Mouse (Mus musculus) kidney, embryonic 14.5 days (tissue): ENCODE data around the gene Ryr3. TPM values are rescaled to one million over a fixed set of nuclear protein-coding genes. Genes with fewer than 3 reads are reported as not detected.

Source experiments
- ATAC-seq: fragments of 200-750 bp; cut with Nextera tagmentation; 2 replicates; pipeline ENCODE4 v1.8.0; 2017; ENCODE audit warnings: moderate number of reproducible peaks, mild to moderate bottlenecking, moderate TSS enrichment, moderate library complexity; ENCODE audit not compliant: low FRiP score, low TSS enrichment
- H3K27ac ChIP-seq: fragments of 300-500 bp; sonication (generic); 2 replicates; pipeline ENCODE4 v1.5.1; 2014; ENCODE audit warnings: low read depth, mild to moderate bottlenecking, low read length, moderate library complexity, mixed read lengths
- H3K27me3 ChIP-seq: fragments of 300-500 bp; sonication (generic); 2 replicates; pipeline ENCODE4 v1.6.1; 2014; ENCODE audit warnings: mild to moderate bottlenecking, low read length; ENCODE audit not compliant: control insufficient read depth, insufficient read depth
- H3K36me3 ChIP-seq: fragments of 300-500 bp; sonication (generic); 2 replicates; pipeline ENCODE4 v1.6.1; 2014; ENCODE audit warnings: low read length, mixed read lengths; ENCODE audit not compliant: control insufficient read depth, insufficient read depth
- H3K4me1 ChIP-seq: fragments of 300-500 bp; sonication (generic); 2 replicates; pipeline ENCODE4 v1.6.1; 2014; ENCODE audit warnings: low read length, mixed read lengths; ENCODE audit not compliant: control insufficient read depth, insufficient read depth
- H3K4me2 ChIP-seq: fragments of 300-500 bp; sonication (generic); replicated peaks from 2 replicates; pipeline ENCODE4 v1.6.1; 2014; ENCODE audit warnings: low read depth, mild to moderate bottlenecking, low read length
- H3K4me3 ChIP-seq: fragments of 300-500 bp; sonication (generic); 2 replicates; pipeline ENCODE4 v1.5.1; 2014; ENCODE audit warnings: mild to moderate bottlenecking, low read length
- H3K9ac ChIP-seq: fragments of 300-500 bp; sonication (generic); 2 replicates; pipeline ENCODE4 v1.6.1; 2014; ENCODE audit warnings: low read depth, mild to moderate bottlenecking, low read length, moderate library complexity
- H3K9me3 ChIP-seq: fragments of 300-500 bp; sonication (generic); 2 replicates; pipeline ENCODE4 v1.6.1; 2016; ENCODE audit warnings: low read length; ENCODE audit not compliant: control insufficient read depth
- WGBS: fragments of 180-500 bp; shearing (Covaris S2); extraction: QIAGEN DNeasy Blood & Tissue Kit; methylation state at CpG from one replicate; pipeline ENCODE4 v1.1.7; 2014; 5-methylcytosine and 5-hydroxymethylcytosine counted together
- polyA plus RNA-seq: library from polyadenylated mRNA; unstranded; fragments of >200 nt; fragmentation: Nextera tagmentation; extraction: Ambion mirVana; gene quantifications from 2 replicates; pipeline ENCODE4 v1.2.1, GENCODE M21; 2014

Ryr3 gene
- polyA plus RNA-seq, 1 experiment from 2014 or later, result 1.0 TPM

GRCm38 (mm10) chr2:113016236-113016635 is 200.7 kb downstream of the Ryr3 start:
- Histone ChIP-seq H3K9ac (no peak overlapping the region), H3K4me2 (no peak overlapping the region), H3K36me3 (no peaks in the 10 kb centered on the region), H3K27ac (no peak overlapping the region), H3K4me1 (no peaks in the 10 kb centered on the region), H3K4me3 (no peak overlapping the region), H3K9me3 (no peaks in the 10 kb centered on the region), H3K27me3 (no peaks in the 10 kb centered on the region)
- ATAC-seq, result no peak
- 89% methylated on average over 2 of the region's 2 CpGs for WGBS

GRCm38 (mm10) chr2:113008961-113009740 is 207.7 kb downstream of the Ryr3 start:
- H3K4me2 ChIP-seq, result no peak overlapping the region
- no peaks in the 10 kb centered on the region for H3K9me3 ChIP-seq
- no peaks in the 10 kb centered on the region for H3K36me3 ChIP-seq
- H3K9ac ChIP-seq, result no peak overlapping the region
- no peak overlapping the region for H3K27ac ChIP-seq
- 82% methylated on average over 11 of the region's 11 CpGs for whole genome bisulfite sequencing
- H3K27me3 ChIP-seq, result no peaks in the 10 kb centered on the region
- H3K4me1 ChIP-seq, result no peaks in the 10 kb centered on the region
- H3K4me3 ChIP-seq, result no peak overlapping the region
- ATAC-seq, result no peak

DNA sequence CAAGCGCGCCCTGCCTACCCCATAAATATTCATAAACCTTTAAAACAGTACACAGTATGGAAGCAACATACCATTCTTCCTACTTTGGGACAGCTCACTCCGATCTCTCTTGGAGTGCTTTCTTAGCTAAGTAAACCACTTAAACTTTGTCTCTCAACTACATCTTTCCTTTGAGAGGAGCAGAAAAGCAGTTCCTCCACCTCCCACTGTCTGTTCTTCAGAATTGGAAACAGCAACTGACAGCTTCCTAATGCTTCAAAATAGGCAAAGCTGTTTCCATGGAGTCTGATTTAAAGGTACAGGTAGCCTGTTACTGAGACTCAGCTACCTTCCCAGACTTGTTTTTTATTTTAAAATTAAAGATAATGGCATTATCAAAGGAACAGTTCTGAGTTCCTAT is 218.4 kb downstream of the Ryr3 start:
- no peak for ATAC-seq
- Histone ChIP-seq H3K27ac (no peak overlapping the region), H3K4me2 (no peak overlapping the region), H3K36me3 (no peaks in the 10 kb centered on the region), H3K9me3 (no peaks in the 10 kb centered on the region), H3K27me3 (no peaks in the 10 kb centered on the region), H3K9ac (no peak overlapping the region), H3K4me1 (no peaks in the 10 kb centered on the region), H3K4me3 (no peak overlapping the region)
- 78% methylated on average over 3 of the region's 3 CpGs for WGBS

- Histone ChIP-seq H3K9ac (no peak overlapping the region), H3K4me3 (no peak overlapping the region), H3K27ac (no peak overlapping the region), H3K36me3 (no peaks in the 10 kb centered on the region), H3K27me3 (no peaks in the 10 kb centered on the region), H3K9me3 (no peaks in the 10 kb centered on the region), H3K4me2 (no peak overlapping the region), H3K4me1 (no peaks in the 10 kb centered on the region)
- ATAC-seq, result no peak
- 67% methylated on average over 1 of the region's 1 CpGs for WGBS
These were observed 233.9 kb downstream of the Ryr3 start for GRCm38 (mm10) chr2:112982908-112983510.

DNA sequence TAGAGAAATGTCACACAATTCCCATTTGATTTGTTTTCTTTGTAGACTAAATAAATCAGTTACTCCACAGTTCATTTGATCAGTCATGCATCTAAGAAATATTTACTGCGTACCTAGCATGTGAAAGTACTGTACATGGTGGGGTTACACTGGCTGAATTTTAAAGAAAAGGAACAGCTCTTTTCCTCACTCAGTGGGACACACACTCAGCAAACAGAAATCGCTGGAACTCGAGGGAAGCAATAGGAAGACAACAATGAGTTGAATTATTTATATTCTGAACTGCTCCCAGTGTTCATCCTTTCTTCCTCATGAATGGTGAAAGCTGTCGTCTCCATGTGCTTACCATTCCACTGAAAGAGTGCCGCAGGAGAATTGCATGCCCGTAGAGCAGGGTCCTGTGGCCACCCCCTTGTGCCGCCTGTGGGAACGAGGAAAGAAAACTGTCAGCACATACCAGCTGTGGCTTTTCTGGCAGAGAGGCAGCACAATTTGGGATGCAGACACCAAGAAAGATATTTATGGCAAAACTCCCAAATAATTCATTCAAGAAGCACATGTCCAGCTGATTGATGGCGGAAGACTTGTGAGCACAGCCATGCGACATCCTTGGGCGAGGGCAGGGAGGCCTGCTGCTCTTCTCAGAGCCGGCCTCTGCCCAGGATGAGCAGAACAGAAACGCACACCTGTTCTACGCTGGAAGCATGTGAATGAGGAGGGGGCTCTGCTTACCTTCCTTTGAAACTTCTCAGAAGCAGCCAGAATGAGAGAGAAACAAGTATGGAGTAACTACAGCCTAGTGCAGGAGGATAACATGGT is 249.9 kb downstream of the Ryr3 start:
- 85% methylated on average over 14 of the region's 14 CpGs for WGBS
- H3K4me2 ChIP-seq, result no peak overlapping the region

GRCm38 (mm10) chr2:112948931-112949330 is 268.0 kb downstream of the Ryr3 start:
- ATAC-seq, result no peak

More for the DNA sequence above, 249.9 kb downstream of the Ryr3 start:
- no peak for ATAC-seq
- Histone ChIP-seq H3K36me3 (no peaks in the 10 kb centered on the region), H3K27ac (no peak overlapping the region), H3K9me3 (no peaks in the 10 kb centered on the region), H3K27me3 (no peaks in the 10 kb centered on the region), H3K4me1 (no peaks in the 10 kb centered on the region), H3K9ac (no peak overlapping the region), H3K4me3 (no peak overlapping the region)

DNA sequence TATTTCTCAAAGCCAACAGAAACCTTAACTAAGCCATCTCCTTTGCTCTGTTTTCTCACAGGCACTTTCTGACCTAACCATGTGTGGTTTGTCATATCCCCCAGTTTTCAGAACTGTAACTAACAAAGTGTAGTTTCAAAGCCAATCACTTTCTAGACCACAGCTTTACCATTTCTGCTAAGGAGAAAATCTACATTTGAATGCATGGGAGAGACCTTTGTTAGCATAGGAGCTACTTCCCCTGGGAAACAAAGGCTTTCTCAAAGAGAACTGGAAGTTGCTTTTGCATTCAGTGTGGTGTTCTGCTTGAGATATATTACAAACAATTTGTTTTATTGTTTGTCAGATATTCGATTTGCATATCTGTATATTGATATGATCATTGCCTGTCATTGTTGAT is 285.1 kb downstream of the Ryr3 start:
- Histone ChIP-seq H3K4me2 (no peak overlapping the region), H3K27me3 (no peaks in the 10 kb centered on the region), H3K9ac (no peak overlapping the region), H3K36me3 (no peaks in the 10 kb centered on the region), H3K4me1 (no peaks in the 10 kb centered on the region), H3K4me3 (no peak overlapping the region), H3K9me3 (no peaks in the 10 kb centered on the region), H3K27ac (no peak overlapping the region)
- no peak for ATAC-seq
- WGBS, result 65% methylated on average over 1 of the region's 1 CpGs

More at GRCm38 (mm10) chr2:112948931-112949330, 268.0 kb downstream of the Ryr3 start:
- no peaks in the 10 kb centered on the region for H3K4me1 ChIP-seq
- no peaks in the 10 kb centered on the region for H3K27me3 ChIP-seq
- no peak overlapping the region for H3K27ac ChIP-seq
- H3K4me3 ChIP-seq, result no peak overlapping the region
- no peaks in the 10 kb centered on the region for H3K9me3 ChIP-seq
- WGBS, result 71% methylated on average over 1 of the region's 1 CpGs
- H3K4me2 ChIP-seq, result no peak overlapping the region
- no peak overlapping the region for H3K9ac ChIP-seq
- no peaks in the 10 kb centered on the region for H3K36me3 ChIP-seq

GRCm38 (mm10) chr2:112913796-112914195 is 303.1 kb downstream of the Ryr3 start:
- Histone ChIP-seq H3K9me3 (no peaks in the 10 kb centered on the region), H3K27me3 (no peaks in the 10 kb centered on the region), H3K4me3 (no peak overlapping the region), H3K9ac (no peak overlapping the region), H3K27ac (no peak overlapping the region), H3K4me2 (no peak overlapping the region), H3K4me1 (no peaks in the 10 kb centered on the region), H3K36me3 (no peaks in the 10 kb centered on the region)
- ATAC-seq, result no peak

GRCm38 (mm10) chr2:112912611-112913010 is 304.3 kb downstream of the Ryr3 start:
- no peaks in the 10 kb centered on the region for H3K27me3 ChIP-seq
- H3K9me3 ChIP-seq, result no peaks in the 10 kb centered on the region
- no peak overlapping the region for H3K4me2 ChIP-seq
- no peaks in the 10 kb centered on the region for H3K4me1 ChIP-seq
- ATAC-seq, result no peak
- no peak overlapping the region for H3K4me3 ChIP-seq
- no peak overlapping the region for H3K27ac ChIP-seq
- H3K9ac ChIP-seq, result no peak overlapping the region
- no peaks in the 10 kb centered on the region for H3K36me3 ChIP-seq
